Mouse (Mus musculus) lung, postnatal 25 days (tissue): Measurements from ENCODE around the gene Arfgap3.

ENCODE experiments used
- DNase-seq: peaks from one replicate; pipeline ENCODE4 v3.0.0; 2022; ENCODE audit warnings: low spot score

Gene Arfgap3

DNA sequence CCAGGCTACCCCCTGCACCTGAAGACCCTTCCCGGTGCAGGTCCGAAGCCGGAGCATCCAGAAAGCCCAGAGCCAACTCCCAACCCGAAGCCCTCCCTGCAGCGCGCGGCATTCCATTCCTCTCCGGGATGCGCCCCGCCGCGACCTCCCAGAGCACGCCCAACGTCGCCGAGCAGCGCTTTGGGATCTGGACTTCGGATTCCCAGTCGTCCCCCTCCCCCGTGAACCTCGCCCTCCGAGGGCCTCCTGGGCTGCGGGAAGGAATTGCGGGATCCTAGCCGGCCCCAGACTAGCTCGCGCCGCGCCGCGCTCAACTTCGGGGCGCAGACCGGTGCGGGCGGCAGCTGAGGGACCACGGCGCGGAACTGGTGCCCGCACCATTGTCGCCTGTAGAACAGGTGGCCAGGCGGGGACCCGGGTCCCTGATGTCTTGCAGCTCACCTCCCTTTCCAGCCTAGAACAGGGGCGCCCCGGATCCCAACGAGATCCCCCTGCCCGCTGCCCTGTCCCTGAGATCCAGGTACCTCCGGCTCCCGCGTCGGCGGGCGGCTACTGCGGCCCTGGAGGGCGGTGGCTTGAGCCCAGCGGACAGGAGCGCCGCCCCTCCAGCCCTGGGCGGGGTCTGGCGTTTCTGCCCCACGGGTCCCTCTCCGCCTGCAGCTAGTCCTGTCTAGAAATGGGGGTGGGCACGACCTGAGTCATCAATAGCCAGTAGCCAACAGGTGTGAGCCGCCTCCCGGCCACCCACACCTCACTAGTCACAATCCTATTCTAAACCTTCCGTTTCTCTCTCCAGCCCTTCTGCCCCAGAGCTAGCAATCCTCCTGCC, 98.7 kb downstream of the Arfgap3 start, which contains the start of gene A4galt:
Gene A4galt (minus strand): TSS at position 599 of the 829 bp plus-strand sequence.
- peak; percentile 48 for DNase-seq

GRCm38 (mm10) chr15:83250651-83251175, 99.3 kb downstream of the Arfgap3 start:
- DNase-seq: no peak
